Mouse (Mus musculus): ENCODE measurements at regions not wholly inside any gene's neighbourhood (a gene's known extent, or its start where the extent isn't known, plus 50 kb on each side); places are given as distances from the start of the nearest gene placed in this dataset.

DNA sequence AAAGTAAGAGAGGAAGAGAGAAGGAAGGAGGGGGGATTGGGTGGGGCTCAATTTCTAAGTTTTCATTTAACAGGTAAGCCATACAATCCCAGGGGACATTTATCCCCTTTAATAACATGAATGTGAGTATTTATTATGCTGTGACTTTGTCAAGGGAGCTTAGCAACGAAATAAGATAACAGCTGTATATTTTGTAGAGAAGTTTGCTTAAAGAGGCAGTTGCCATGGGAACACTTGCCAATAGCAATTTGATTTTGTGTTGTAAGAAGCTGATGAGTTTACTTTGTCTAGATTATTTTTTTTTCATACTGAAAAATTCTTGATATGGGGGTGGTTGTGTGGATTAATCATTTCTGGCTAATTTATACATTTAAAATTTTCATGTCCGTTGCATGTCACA is 450.9 kb upstream of the Akr1e1 start:
- no peak for TF ChIP-seq POLR2A (IDR thresholded peaks at IDR 0.05; ENCODE audit: borderline replicate concordance, extremely low read depth, insufficient read depth, insufficient read length)
- H3K9me3 ChIP-seq (ENCODE audit: control insufficient read depth, low read length): no peaks in the 10 kb centered on the region
- H3K4me2 ChIP-seq (replicated peaks; ENCODE audit: low read depth, low read length, severe bottlenecking): no peak overlapping the region
- no peak overlapping the region for H3K27ac ChIP-seq (replicated peaks; ENCODE audit: low read depth, low read length)
- DNase-seq (ENCODE audit: low spot score): no peak
- no peaks in the 10 kb centered on the region for H3K27me3 ChIP-seq (ENCODE audit: control insufficient read depth, insufficient read depth, low read length)
- H3K9ac ChIP-seq (ENCODE audit: low read depth, low read length, severe bottlenecking): no peak overlapping the region
- no peaks in the 10 kb centered on the region for H3K4me1 ChIP-seq (ENCODE audit: control insufficient read depth, insufficient read depth, low read length)
- H3K36me3 ChIP-seq (ENCODE audit: control insufficient read depth, insufficient read depth, low read length): no peaks in the 10 kb centered on the region
- ATAC-seq (ENCODE audit: low FRiP score, low read depth): no peak
- H3K4me3 ChIP-seq (replicated peaks; ENCODE audit: low read length): no peak overlapping the region
- WGBS: 63% methylated on average over 2 of the region's 2 CpGs

DNA sequence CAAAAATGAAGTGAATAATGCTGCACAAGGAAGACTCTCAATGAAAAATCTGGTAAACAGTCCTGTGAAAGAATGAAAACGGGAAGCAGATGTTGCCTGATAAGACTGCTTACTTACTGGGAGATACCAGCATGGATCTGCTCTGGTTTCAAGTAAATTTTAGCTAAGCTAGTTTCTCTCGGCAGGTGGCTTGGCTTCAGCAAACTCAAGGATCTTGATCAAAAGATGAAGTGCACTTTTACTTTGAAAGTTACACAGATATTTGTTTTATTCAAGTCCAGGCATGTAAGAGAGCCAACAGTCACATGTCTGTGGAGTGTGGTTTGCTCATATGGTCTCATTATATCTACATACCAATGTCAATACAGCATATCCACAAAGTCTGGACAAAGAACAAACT is 451.5 kb upstream of the Akr1e1 start:
- Histone ChIP-seq H3K9ac (ENCODE audit: low read depth, low read length, severe bottlenecking) (no peak overlapping the region), H3K4me2 (replicated peaks; ENCODE audit: low read depth, low read length, severe bottlenecking) (no peak overlapping the region), H3K27me3 (ENCODE audit: control insufficient read depth, insufficient read depth, low read length) (no peaks in the 10 kb centered on the region), H3K27ac (replicated peaks; ENCODE audit: low read depth, low read length) (no peak overlapping the region), H3K9me3 (ENCODE audit: control insufficient read depth, low read length) (no peaks in the 10 kb centered on the region), H3K4me3 (replicated peaks; ENCODE audit: low read length) (no peak overlapping the region), H3K36me3 (ENCODE audit: control insufficient read depth, insufficient read depth, low read length) (no peaks in the 10 kb centered on the region), H3K4me1 (ENCODE audit: control insufficient read depth, insufficient read depth, low read length) (no peaks in the 10 kb centered on the region)
- no peak for ATAC-seq (ENCODE audit: low FRiP score, low read depth)
- WGBS: 30% methylated on average over 2 of the region's 2 CpGs
- no peak for TF ChIP-seq POLR2A (IDR thresholded peaks at IDR 0.05; ENCODE audit: borderline replicate concordance, extremely low read depth, insufficient read depth, insufficient read length)
- peak; percentile 40 for DNase-seq (ENCODE audit: low spot score)

DNA sequence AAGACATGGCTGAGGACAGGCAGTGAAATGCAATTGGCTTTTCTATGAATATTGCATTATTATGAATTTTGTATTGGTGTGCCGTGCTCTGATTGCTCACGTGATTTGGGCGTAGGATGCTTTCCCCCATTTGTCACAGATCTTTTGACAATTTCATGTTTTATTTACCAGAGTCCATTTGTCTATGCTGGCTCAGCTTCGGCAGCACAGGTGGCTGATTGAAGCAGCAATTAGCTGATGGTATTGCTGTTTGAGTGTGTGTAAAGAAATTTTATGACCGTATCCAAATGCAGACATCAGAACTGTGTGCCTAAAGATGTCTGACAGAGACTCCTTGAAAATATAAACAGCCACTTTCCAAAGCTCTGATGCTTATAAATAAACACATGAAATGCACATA is 498.5 kb upstream of the Akr1e1 start:
- ATAC-seq (ENCODE audit: low FRiP score, low read depth): no peak

DNA sequence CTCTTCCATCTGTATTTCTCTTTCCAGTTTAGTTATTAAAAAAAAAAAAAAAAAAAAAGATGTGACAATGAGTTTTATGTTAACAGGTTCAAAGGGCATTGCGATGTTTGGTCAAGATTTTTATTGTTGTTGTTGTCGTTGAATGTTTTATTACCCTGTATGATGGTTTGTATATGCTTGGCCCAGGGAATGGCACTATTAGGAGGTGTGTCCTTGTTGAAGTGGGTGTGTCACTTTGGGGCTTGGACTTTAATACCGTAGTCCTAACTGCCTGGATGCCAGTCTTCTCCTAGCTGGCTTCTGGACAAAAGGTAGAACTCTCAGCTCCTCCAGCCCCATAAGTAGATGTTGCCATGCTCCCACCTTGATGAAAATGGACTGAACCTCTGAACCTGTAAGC is 545.9 kb upstream of the Akr1e1 start:
- no peak overlapping the region for H3K4me3 ChIP-seq (replicated peaks; ENCODE audit: low read length)
- H3K4me2 ChIP-seq (replicated peaks; ENCODE audit: low read depth, low read length, severe bottlenecking): no peak overlapping the region
- ATAC-seq (ENCODE audit: low FRiP score, low read depth): no peak
- H3K27ac ChIP-seq (replicated peaks; ENCODE audit: low read depth, low read length): no peak overlapping the region
- no peaks in the 10 kb centered on the region for H3K9me3 ChIP-seq (ENCODE audit: control insufficient read depth, low read length)
- WGBS: 79% methylated on average over 3 of the region's 3 CpGs
- H3K9ac ChIP-seq (ENCODE audit: low read depth, low read length, severe bottlenecking): no peak overlapping the region
- TF ChIP-seq POLR2A (IDR thresholded peaks at IDR 0.05; ENCODE audit: borderline replicate concordance, extremely low read depth, insufficient read depth, insufficient read length): no peak
- H3K4me1 ChIP-seq (ENCODE audit: control insufficient read depth, insufficient read depth, low read length): no peaks in the 10 kb centered on the region
- H3K27me3 ChIP-seq (ENCODE audit: control insufficient read depth, insufficient read depth, low read length): no peaks in the 10 kb centered on the region
- no peaks in the 10 kb centered on the region for H3K36me3 ChIP-seq (ENCODE audit: control insufficient read depth, insufficient read depth, low read length)
- DNase-seq (ENCODE audit: low spot score): no peak

More for the DNA sequence above, 498.5 kb upstream of the Akr1e1 start:
- no peak overlapping the region for H3K4me3 ChIP-seq (replicated peaks; ENCODE audit: low read length)
- H3K4me2 ChIP-seq (replicated peaks; ENCODE audit: low read depth, low read length, severe bottlenecking): no peak overlapping the region
- H3K36me3 ChIP-seq (ENCODE audit: control insufficient read depth, insufficient read depth, low read length): no peaks in the 10 kb centered on the region
- H3K27me3 ChIP-seq (ENCODE audit: control insufficient read depth, insufficient read depth, low read length): no peaks in the 10 kb centered on the region
- no peaks in the 10 kb centered on the region for H3K4me1 ChIP-seq (ENCODE audit: control insufficient read depth, insufficient read depth, low read length)
- no peak overlapping the region for H3K27ac ChIP-seq (replicated peaks; ENCODE audit: low read depth, low read length)
- TF ChIP-seq POLR2A (IDR thresholded peaks at IDR 0.05; ENCODE audit: borderline replicate concordance, extremely low read depth, insufficient read depth, insufficient read length): no peak
- DNase-seq (ENCODE audit: low spot score): no peak
- no peak overlapping the region for H3K9ac ChIP-seq (ENCODE audit: low read depth, low read length, severe bottlenecking)
- no peaks in the 10 kb centered on the region for H3K9me3 ChIP-seq (ENCODE audit: control insufficient read depth, low read length)
- 75% methylated on average over 5 of the region's 5 CpGs for WGBS

DNA sequence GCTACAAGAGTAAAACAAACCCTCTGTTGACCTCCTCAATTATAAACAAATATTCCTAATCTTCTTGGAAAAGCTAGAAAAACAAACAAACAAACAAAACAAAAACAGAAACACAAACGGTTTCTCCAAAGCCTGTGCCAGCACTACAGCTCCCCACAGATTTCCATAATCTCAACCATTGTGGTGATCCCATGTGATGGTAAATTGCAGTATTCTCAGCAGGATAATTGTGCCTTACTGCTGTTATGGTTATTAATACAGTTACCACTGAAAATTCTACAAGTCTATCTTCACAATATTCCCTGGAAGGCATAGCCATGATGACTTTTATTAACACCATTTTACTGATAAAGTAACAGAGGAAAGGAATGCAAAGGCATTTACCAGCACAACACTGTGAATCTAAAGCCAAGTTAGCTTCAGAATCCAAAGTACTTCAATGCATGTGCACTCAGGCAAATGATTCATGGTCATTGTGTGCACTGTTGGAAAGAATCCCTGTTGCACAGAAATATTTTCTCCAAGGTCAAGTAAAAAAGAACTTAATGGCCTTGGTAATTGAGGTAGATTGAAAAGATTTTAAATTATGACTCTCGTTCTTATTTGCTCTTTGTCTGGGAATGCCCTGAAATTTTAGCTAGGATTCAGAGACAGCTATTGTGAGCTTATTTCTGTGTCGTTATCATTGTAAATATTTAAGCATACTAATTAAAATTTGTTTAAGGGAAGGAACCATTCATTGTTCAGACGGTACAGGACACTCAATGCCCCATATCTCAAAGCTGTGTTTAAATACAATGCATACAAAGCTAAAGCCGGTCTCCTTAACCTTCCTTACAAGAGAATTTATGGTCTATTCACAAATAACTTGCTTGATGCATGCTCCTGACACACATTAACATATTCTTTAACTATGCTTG is 551.1 kb upstream of the Akr1e1 start:
- no peak for TF ChIP-seq POLR2A (IDR thresholded peaks at IDR 0.05; ENCODE audit: borderline replicate concordance, extremely low read depth, insufficient read depth, insufficient read length)
- no peak overlapping the region for H3K27ac ChIP-seq (replicated peaks; ENCODE audit: low read depth, low read length)
- H3K4me1 ChIP-seq (ENCODE audit: control insufficient read depth, insufficient read depth, low read length): no peaks in the 10 kb centered on the region
- no peak for ATAC-seq (ENCODE audit: low FRiP score, low read depth)
- no peaks in the 10 kb centered on the region for H3K9me3 ChIP-seq (ENCODE audit: control insufficient read depth, low read length)
- no peaks in the 10 kb centered on the region for H3K27me3 ChIP-seq (ENCODE audit: control insufficient read depth, insufficient read depth, low read length)
- H3K36me3 ChIP-seq (ENCODE audit: control insufficient read depth, insufficient read depth, low read length): no peaks in the 10 kb centered on the region
- WGBS: 71% methylated on average over 5 of the region's 5 CpGs
- no peak overlapping the region for H3K9ac ChIP-seq (ENCODE audit: low read depth, low read length, severe bottlenecking)
- H3K4me3 ChIP-seq (replicated peaks; ENCODE audit: low read length): no peak overlapping the region
- no peak overlapping the region for H3K4me2 ChIP-seq (replicated peaks; ENCODE audit: low read depth, low read length, severe bottlenecking)
- DNase-seq (ENCODE audit: low spot score): no peak

Measured in limb, embryonic 14.5 days (tissue).